Mouse (Mus musculus) heart, postnatal 0 days (tissue): ENCODE measurements around the gene Oas1e.

ENCODE experiments used
- CTCF ChIP-seq: IDR thresholded peaks from 2 replicates; pipeline ENCODE4 v1.5.1; 2016; ENCODE audit warnings: antibody characterized with exemption, control low read depth, low read depth
- EP300 ChIP-seq: IDR thresholded peaks from 2 replicates; pipeline ENCODE4 v1.6.1; 2016; ENCODE audit warnings: antibody characterized with exemption, low read depth

GRCm38 (mm10) chr5:120752786-120753185, 42.5 kb downstream of the Oas1e start:
- TF ChIP-seq CTCF (no peak), EP300 (no peak)
